Mouse (Mus musculus) right cerebral cortex, postnatal 10 days (tissue): ENCODE data around the gene BC030870.

Experiments used
- DNase-seq, 2 experiments: peaks; one replicate each; pipeline ENCODE4 v3.0.0; 2021; ENCODE audit warnings: low spot score in 2 of 2

The BC030870 gene

GRCm38 (mm10) chr8:65080731-65081130 lies 48.6 kb downstream of the BC030870 start:
- no peak for DNase-seq

DNA sequence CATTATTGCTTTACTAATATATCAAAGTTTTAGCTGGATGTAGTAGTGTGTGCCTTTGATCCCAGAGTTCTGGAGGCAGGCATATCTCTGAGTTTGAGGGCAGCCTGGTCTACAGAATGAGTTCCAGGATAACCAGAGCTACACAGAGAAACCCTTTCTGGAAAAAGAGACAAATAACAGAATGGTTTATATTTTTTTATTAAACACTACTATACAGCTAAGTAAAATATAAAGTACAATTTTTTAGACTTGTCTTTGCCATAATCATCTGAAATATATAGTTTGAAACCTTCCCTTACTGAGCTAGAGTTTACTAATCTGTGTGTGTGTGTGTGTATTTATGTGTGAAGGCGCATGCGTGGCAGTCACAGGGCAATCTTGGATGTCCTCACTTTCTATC lies 54.6 kb downstream of the BC030870 start, which contains the start of gene Gm10663:
TSS of gene Gm10663 (plus strand) at position 301 of the 400 bp plus-strand sequence.
- no peak for DNase-seq

DNA sequence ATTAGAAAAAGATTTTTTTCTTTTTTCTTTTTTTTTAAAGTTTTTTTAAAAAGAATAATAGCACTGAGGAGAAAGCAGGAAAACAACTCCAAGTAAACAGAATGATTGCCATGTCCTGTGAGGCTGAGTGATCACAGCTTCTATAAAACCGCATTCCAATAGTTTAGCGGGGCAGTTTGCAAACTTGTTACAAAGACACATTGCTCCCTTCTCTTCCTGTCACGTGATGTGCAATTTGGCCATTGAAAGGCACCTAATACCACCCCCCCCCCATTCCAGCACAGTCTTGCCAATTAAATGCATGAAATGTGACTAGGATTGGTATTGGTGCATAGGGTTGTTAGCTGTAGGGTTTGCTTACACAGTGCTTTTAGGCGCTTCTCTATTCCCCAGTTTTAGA lies 58.4 kb downstream of the BC030870 start:
- DNase-seq: no peak

- no peak for DNase-seq
Measured at GRCm38 (mm10) chr8:65068473-65068819, 60.9 kb downstream of the BC030870 start.

- no peak for DNase-seq
Measured at GRCm38 (mm10) chr8:65067694-65068472, 61.5 kb downstream of the BC030870 start.

DNA sequence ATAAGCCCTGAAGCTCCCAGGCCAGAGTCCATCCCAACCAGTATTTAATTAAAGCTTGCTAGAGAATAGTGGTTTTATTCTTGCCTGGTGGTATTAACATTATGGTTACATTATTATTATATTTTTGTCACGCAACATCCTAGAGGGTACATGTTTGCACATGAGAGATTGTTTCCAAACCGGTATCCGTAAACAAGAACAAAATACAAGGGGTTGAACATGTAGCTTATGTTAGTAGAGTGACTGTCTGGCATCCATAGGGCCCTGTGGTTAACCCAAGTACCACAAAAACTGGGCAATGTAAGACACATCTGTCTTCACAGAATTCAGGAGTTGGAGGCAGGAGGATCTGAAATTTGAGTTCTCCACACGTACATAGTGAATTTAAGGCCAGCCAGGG lies 62.3 kb downstream of the BC030870 start:
- no peak for DNase-seq

DNA sequence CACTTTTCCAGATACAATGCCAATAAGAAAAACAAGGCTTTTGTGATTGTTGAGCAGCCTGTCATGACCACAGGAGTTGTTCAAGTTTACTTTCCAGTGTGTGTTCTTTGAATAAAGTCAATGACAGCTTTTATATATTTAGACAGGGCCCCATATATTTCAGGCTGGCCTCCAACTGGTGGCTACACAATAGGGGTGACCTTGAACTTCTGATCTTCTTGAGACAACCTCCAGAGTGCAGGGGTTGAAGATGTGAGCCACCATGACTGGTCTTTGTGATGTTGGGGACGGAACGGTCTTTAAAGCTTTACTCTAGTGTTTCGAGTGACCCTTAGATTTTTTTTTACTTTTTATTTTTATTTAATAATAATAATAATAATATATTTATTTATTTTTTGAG lies 63.7 kb downstream of the BC030870 start:
- no peak for DNase-seq

DNA sequence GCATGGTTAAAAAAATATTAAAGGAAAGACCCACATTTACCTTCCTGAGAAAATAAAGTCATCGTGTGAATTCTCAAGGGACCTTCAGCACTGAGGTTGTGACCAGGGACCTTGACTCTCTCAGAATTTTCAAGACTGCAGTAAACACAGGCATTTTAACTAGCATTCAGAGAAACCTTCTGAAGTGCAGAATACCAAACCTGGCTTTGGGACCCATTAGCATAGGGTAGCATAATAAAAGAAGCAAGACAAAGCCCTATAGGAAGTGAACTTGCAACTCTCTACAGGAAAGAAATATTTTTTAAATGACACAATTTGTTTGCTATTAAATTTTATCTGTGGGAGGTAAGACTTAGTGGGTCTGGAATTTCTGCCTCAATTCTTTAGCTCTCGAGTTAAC lies 65.3 kb downstream of the BC030870 start:
- DNase-seq: no peak

DNA sequence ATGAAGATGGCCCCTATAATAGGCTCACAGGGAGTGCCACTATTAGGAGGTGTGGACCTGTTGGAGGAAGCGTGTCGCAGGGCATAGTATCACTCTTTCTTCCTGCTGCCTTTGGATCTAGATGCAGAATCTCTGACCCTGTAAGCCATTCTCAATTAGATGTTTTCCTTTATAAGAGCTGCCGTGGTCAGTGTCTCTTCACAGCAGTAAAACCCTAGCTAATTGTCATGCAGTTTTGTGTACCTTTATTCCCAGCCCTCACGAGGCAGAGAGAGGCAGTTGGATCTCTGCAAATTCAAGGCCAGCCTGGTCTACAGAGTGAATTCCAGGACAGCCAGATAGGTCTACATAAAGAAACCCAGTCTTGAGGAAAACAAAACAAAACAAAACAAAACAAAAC lies 67.2 kb downstream of the BC030870 start:
- no peak for DNase-seq

GRCm38 (mm10) chr8:65056722-65057121 lies 72.6 kb downstream of the BC030870 start:
- DNase-seq: no peak

- DNase-seq: no peak
Measured at GRCm38 (mm10) chr8:65053968-65054367, 75.4 kb downstream of the BC030870 start.

DNA sequence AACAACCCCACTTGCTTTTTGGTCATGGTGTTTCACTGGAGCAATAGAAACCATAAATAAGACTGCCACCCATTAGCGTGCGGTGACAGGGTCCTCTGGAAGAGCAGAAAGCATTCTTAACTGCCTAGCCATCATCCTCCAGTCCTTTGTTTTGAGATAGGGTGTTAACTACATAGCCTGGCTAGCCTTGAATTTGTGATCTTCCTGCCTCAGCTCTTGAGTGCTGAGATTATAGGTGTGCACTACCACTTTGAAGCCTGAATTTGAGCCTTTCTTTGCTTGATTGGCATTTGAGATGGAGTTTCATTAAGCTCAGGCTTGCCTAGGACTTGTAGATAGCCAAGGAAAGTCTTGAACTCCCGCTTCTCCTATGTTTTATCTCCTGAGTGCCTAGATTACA lies 75.8 kb downstream of the BC030870 start:
- no peak for DNase-seq

GRCm38 (mm10) chr8:65047801-65048200 lies 81.6 kb downstream of the BC030870 start:
- DNase-seq: no peak

DNA sequence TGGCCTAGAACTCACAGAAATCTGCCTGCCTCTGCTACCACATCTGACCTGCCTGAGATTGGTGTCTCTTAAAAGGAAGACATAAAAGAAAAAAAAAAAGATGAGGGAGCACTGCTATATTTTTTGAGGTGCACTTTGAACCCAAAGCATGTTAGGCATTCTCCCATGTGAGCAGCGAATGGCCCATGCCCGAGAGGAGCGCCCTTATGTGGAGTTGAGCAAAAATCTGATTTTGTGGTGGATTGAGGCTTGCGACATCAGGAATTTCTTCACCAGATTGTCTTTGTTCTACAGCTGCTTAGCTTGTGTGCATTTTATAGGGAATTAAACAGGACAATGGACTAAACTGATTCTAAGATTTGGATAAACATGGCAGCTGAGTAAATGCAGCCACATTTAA lies 82.2 kb downstream of the BC030870 start:
- no peak for DNase-seq

DNA sequence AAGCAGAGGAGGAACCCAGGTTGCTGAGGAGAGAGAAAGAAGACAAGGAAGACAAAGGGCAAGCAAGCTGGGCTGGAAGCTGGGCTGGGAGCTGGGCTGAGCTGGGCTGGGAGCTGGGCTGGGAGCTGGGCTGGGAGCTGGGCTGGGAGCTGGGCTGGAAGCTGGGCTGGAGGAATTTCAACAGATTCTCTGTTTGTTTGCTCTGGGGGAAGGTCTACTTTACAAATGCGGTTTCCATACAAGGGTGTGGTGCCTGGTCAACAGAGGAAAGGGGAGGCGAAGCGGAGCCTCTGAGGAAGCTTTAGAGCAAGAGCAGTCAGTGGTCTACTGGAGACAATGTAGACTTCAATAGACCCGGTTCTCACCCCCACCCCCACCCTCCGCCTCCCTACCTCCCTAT lies 82.8 kb downstream of the BC030870 start:
- no peak for DNase-seq

GRCm38 (mm10) chr8:65037117-65037533 lies 92.2 kb downstream of the BC030870 start, which contains the start of gene Apela:
Gene Apela (minus strand): TSS chr8:65037336.
- DNase-seq: peak; percentile 23 to 26
